Mouse (Mus musculus) macrophage (primary cell): ENCODE measurements around the gene Psmb9. TPM values are rescaled to one million over a fixed set of nuclear protein-coding genes. Genes with fewer than 3 reads are reported as not detected.

Experiments used
- polyA plus RNA-seq: library from polyadenylated mRNA; stranded (reverse); fragments of 250-400 nt; gene quantifications from 3 replicates; pipeline ENCODE4 v1.2.4, GENCODE M21; 2018; ENCODE audit warnings: inconsistent platforms

Gene Psmb9
- polyA plus RNA-seq, 1 experiment from 2014 or later = 38.9 TPM

Other genes with a start within 250 kb of the Psmb9 start
- 39.8 to 92.0 TPM (median 50.8 TPM) in 3 replicates for gene Pfdn6, start 247.4 kb downstream of the Psmb9 start, polyA plus RNA-seq
- 10.9 to 27.3 TPM (median 11.8 TPM) in 3 replicates for gene Wdr46, start 247.1 kb downstream of the Psmb9 start, polyA plus RNA-seq
- gene B3galt4, start 236.3 kb downstream of the Psmb9 start, polyA plus RNA-seq = 4.0 to 11.7 TPM (median 6.8 TPM) in 3 replicates
- 30.3 to 39.3 TPM (median 30.5 TPM) in 3 replicates for gene Vps52, start 232.0 kb downstream of the Psmb9 start, polyA plus RNA-seq
- 829 to 1,952 TPM (median 1,389 TPM) in 3 replicates for gene Rps18, start 231.8 kb downstream of the Psmb9 start, polyA plus RNA-seq
- 2,418 to 4,239 TPM (median 2,994 TPM) in 3 replicates for gene H2-K1, start 187.4 kb downstream of the Psmb9 start, polyA plus RNA-seq
- gene Ring1, start 163.1 kb downstream of the Psmb9 start, polyA plus RNA-seq = 12.0 to 17.2 TPM (median 17.1 TPM) in 3 replicates
- 28.2 to 38.3 TPM (median 35.6 TPM) in 3 replicates for gene H2-Ke6, start 159.7 kb downstream of the Psmb9 start, polyA plus RNA-seq
- 67.7 to 120 TPM (median 117 TPM) in 3 replicates for gene Slc39a7, start 156.1 kb downstream of the Psmb9 start, polyA plus RNA-seq
- 15.5 to 33.4 TPM (median 20.0 TPM) in 3 replicates for gene Rxrb, start 156.0 kb downstream of the Psmb9 start, polyA plus RNA-seq
- gene Col11a2, start 148.3 kb downstream of the Psmb9 start, polyA plus RNA-seq = 0.79 to 1.6 TPM (median 1.2 TPM) in 3 replicates
- gene H2-Oa, start 95.4 kb downstream of the Psmb9 start, polyA plus RNA-seq = 0.25 to 1.4 TPM (median 0.62 TPM) in 3 replicates
- 19.1 to 57.0 TPM (median 47.3 TPM) in 3 replicates for gene H2-DMa, start 68.2 kb downstream of the Psmb9 start, polyA plus RNA-seq
- 130 to 435 TPM (median 155 TPM) in 3 replicates for gene Brd2, start 65.1 kb downstream of the Psmb9 start, polyA plus RNA-seq
- gene H2-DMb2, start 44.5 kb downstream of the Psmb9 start, polyA plus RNA-seq = 1.2 to 2.2 TPM (median 1.8 TPM) in 3 replicates
- gene H2-DMb1, start 34.7 kb downstream of the Psmb9 start, polyA plus RNA-seq = 26.4 to 54.6 TPM (median 34.2 TPM) in 3 replicates
- 42.0 to 121 TPM (median 79.2 TPM) in 3 replicates for gene Tap1, start 211 bp downstream of the Psmb9 start, polyA plus RNA-seq
- 147 to 329 TPM (median 288 TPM) in 3 replicates for gene Psmb8, start 10.0 kb upstream of the Psmb9 start, polyA plus RNA-seq
- gene Tap2, start 15.8 kb upstream of the Psmb9 start, polyA plus RNA-seq = 26.1 to 58.7 TPM (median 37.6 TPM) in 3 replicates
- 0.15 to 0.41 TPM (median 0.33 TPM) in 3 replicates for gene H2-Ob, start 51.1 kb upstream of the Psmb9 start, polyA plus RNA-seq
- gene H2-Ab1, start 69.9 kb upstream of the Psmb9 start, polyA plus RNA-seq = 88.0 to 180 TPM (median 145 TPM) in 3 replicates
- gene H2-Aa, start 100.1 kb upstream of the Psmb9 start, polyA plus RNA-seq = 116 to 315 TPM (median 141 TPM) in 3 replicates
- gene H2-Eb1, start 118.1 kb upstream of the Psmb9 start, polyA plus RNA-seq = 73.4 to 224 TPM (median 73.4 TPM) in 3 replicates
- gene H2-Eb2, start 137.9 kb upstream of the Psmb9 start, polyA plus RNA-seq = 0.08 to 0.53 TPM (median 0.17 TPM) in 3 replicates
- 0.12 to 0.34 TPM (median 0.14 TPM) in 3 replicates for gene Btnl2, start 167.1 kb upstream of the Psmb9 start, polyA plus RNA-seq
- not detected in 3 replicates for gene Btnl1, start 189.4 kb upstream of the Psmb9 start, polyA plus RNA-seq
- gene BC051142, start 211.1 kb upstream of the Psmb9 start, polyA plus RNA-seq = 0.40 TPM in 1 of 3 replicates, not detected in the others